Mouse (Mus musculus): ENCODE results near the gene Gtf2ird1. TPM values are rescaled to one million over a fixed set of nuclear protein-coding genes. Genes with fewer than 3 reads are reported as not detected.

Gene Gtf2ird1
- polyA plus RNA-seq, 1 experiment from 2014 or later, result 67.5 TPM

DNA sequence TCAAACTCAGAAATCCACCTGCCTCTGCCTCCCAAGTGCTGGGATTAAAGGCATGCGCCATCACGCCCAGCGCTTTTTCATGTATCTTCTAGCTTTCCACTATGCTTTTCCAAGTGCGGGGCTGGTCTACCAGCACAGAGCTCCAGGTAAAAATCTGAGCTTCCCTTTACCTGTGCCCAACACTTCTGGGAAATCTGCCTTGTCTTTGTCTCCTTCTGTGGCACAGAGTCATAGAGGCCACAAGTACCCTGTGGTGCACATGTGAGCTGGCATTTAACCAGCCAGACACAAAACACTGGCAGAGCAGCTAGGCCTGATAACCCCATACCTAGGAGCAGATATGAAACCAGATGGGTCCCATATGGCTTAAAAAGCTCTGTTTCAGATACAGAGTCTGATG, 36.4 kb upstream of the Gtf2ird1 start:
- ATAC-seq (ENCODE audit: low read depth), result no peak
- peaks cover 8% of the 10 kb centered on the region for H3K4me1 ChIP-seq (replicated peaks; ENCODE audit: control insufficient read depth, insufficient read depth, low read length)
- no peak overlapping the region for H3K27ac ChIP-seq (ENCODE audit: low read length)
- H3K9me3 ChIP-seq (ENCODE audit: control insufficient read depth, low read length), result no peaks in the 10 kb centered on the region
- H3K4me3 ChIP-seq (ENCODE audit: low read length), result no peak overlapping the region
- H3K36me3 ChIP-seq (ENCODE audit: control insufficient read depth, insufficient read depth, low read length), result peaks cover 24% of the 10 kb centered on the region
- H3K4me2 ChIP-seq (ENCODE audit: low read depth, low read length), result no peak overlapping the region
- 92% methylated on average over 4 of the region's 4 CpGs for WGBS
- H3K9ac ChIP-seq (ENCODE audit: low read length), result no peak overlapping the region
- no peaks in the 10 kb centered on the region for H3K27me3 ChIP-seq (ENCODE audit: control insufficient read depth, insufficient read depth, low read depth, low read length)

DNA sequence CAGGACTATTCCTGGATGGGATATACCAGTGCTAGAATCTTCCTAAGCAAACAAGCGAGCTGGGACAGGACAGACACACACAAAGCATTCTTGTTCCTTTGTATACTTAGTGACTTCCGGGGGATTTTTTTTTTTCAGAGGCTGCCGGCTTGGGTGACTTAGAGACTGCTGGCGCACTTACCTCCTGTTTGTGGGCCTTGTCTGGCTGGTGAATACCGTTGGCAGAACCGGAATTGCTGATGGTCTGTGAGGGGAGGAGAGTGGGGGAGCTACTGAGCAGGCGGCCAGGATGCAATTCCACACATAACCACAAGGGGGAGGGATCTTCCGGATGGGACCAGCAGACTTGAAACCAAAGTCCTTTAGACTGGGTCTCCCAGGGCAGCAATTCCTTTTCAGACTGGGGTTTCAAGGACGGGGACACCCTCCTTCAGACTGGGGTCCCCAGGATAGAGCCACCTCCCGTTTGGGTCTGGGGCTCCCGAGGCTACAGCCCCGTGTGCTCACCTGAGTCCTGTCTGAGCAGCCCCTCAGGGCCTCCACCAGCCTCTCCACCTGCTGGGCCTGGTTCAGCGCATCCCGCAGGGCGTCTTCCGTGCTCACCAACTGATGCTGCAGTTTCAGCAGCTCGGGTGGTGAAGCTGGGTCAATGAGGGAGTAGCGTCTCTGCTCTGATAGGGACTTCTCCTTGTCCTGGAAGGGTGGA, 35.3 kb upstream of the Gtf2ird1 start:
- 24% methylated on average over 18 of the region's 18 CpGs for WGBS
- peak overlapping the region; percentile 53; the same call in 1 of the 2 replicates for H3K9ac ChIP-seq (ENCODE audit: low read length)

DNA sequence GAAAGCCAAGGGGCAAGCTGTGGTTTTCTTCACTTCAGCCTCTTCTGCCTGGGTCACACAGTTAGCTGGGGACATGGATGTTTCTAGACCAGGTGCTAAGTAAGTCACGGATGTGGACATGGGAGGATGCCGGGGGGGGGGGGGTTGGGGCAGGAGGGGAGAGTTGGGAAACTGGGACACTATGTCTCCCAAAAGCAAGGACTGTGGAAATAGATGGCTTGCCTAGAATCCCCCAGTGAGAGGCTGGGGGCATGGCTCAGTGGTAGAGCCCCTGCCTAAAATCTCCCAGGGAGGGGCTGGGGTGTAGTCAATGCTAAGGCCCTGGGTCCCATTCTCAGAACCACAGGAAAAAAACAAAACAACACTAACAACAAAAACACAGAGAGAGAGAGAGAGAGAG, 34.7 kb upstream of the Gtf2ird1 start:
- no peak for ATAC-seq (ENCODE audit: low read depth)
- Histone ChIP-seq H3K36me3 (ENCODE audit: control insufficient read depth, insufficient read depth, low read length) (peaks cover 12% of the 10 kb centered on the region), H3K4me2 (ENCODE audit: low read depth, low read length) (no peak overlapping the region), H3K4me1 (replicated peaks; ENCODE audit: control insufficient read depth, insufficient read depth, low read length) (peaks cover 8% of the 10 kb centered on the region), H3K9me3 (ENCODE audit: control insufficient read depth, low read length) (no peaks in the 10 kb centered on the region), H3K27me3 (ENCODE audit: control insufficient read depth, insufficient read depth, low read depth, low read length) (no peaks in the 10 kb centered on the region), H3K9ac (ENCODE audit: low read length) (no peak overlapping the region), H3K27ac (ENCODE audit: low read length) (peak overlapping the region; percentile 84), H3K4me3 (ENCODE audit: low read length) (no peak overlapping the region)
- WGBS, result 80% methylated on average over 2 of the region's 2 CpGs

More for the DNA sequence above, 35.3 kb upstream of the Gtf2ird1 start:
- peak overlapping the region; percentile 22; the same call in 1 of the 2 replicates for H3K4me2 ChIP-seq (ENCODE audit: low read depth, low read length)
- no peaks in the 10 kb centered on the region for H3K9me3 ChIP-seq (ENCODE audit: control insufficient read depth, low read length)
- H3K36me3 ChIP-seq (ENCODE audit: control insufficient read depth, insufficient read depth, low read length), result peaks cover 15% of the 10 kb centered on the region
- no peak overlapping the region for H3K4me3 ChIP-seq (ENCODE audit: low read length)
- peaks cover 8% of the 10 kb centered on the region for H3K4me1 ChIP-seq (replicated peaks; ENCODE audit: control insufficient read depth, insufficient read depth, low read length)
- peak; percentile 56 for ATAC-seq (ENCODE audit: low read depth)
- peak overlapping the region; percentile 84 for H3K27ac ChIP-seq (ENCODE audit: low read length)
- H3K27me3 ChIP-seq (ENCODE audit: control insufficient read depth, insufficient read depth, low read depth, low read length), result no peaks in the 10 kb centered on the region

DNA sequence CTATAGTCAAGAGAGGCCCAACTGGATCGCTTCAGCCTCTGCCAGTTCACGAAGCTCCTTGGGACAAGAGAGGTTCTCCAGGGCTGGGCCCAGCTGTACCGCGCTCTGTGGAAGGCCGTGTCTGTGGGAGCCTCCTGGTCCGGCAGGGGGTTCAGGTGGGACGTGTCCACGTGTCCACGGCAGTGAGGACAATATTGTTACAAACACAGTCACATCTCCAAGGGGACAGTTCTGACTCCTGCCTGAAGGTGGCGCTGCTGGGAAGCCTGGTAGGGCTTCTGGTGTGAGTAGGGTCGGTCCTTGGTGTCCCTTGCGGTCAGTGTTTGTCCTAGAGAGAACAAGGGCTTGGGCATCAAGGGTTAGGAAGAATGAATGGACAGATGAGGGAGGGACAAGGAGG, 33.9 kb upstream of the Gtf2ird1 start:
- no peak overlapping the region for H3K4me3 ChIP-seq (ENCODE audit: low read length)
- H3K9me3 ChIP-seq (ENCODE audit: control insufficient read depth, low read length), result no peaks in the 10 kb centered on the region
- H3K27me3 ChIP-seq (ENCODE audit: control insufficient read depth, insufficient read depth, low read depth, low read length), result no peaks in the 10 kb centered on the region
- no peak overlapping the region for H3K4me2 ChIP-seq (ENCODE audit: low read depth, low read length)
- peaks cover 8% of the 10 kb centered on the region for H3K4me1 ChIP-seq (replicated peaks; ENCODE audit: control insufficient read depth, insufficient read depth, low read length)
- H3K36me3 ChIP-seq (ENCODE audit: control insufficient read depth, insufficient read depth, low read length), result peaks cover 12% of the 10 kb centered on the region
- H3K27ac ChIP-seq (ENCODE audit: low read length), result no peak overlapping the region; the same call in 1 of the 2 replicates
- no peak overlapping the region for H3K9ac ChIP-seq (ENCODE audit: low read length)
- no peak for ATAC-seq (ENCODE audit: low read depth)
- 87% methylated on average over 12 of the region's 12 CpGs for WGBS

DNA sequence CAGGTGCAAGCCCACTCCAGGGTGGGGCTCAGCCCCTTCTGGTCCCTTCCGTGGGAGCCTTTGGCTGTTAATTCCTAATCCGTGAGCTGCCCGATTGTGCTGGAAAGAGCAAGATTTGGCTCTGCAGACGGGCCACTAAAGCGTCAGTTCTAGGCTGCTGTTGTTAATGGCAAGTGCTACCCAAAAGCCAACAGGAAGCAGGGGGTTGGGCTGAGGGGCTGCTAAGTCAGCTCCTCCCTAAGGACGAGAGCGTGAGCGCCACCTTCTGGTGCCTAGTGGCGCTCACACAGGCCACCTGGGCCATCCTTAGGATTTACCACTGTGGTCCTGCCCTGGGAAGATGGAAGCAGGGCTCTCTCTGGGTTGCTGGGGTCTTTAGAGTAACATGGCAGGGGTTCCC, 33.1 kb upstream of the Gtf2ird1 start:
- Histone ChIP-seq H3K36me3 (ENCODE audit: control insufficient read depth, insufficient read depth, low read length) (peaks cover 12% of the 10 kb centered on the region), H3K9ac (ENCODE audit: low read length) (no peak overlapping the region; the same call in 1 of the 2 replicates), H3K4me1 (replicated peaks; ENCODE audit: control insufficient read depth, insufficient read depth, low read length) (peaks cover 8% of the 10 kb centered on the region), H3K4me3 (ENCODE audit: low read length) (no peak overlapping the region), H3K27ac (ENCODE audit: low read length) (no peak overlapping the region), H3K9me3 (ENCODE audit: control insufficient read depth, low read length) (no peaks in the 10 kb centered on the region), H3K27me3 (ENCODE audit: control insufficient read depth, insufficient read depth, low read depth, low read length) (no peaks in the 10 kb centered on the region), H3K4me2 (ENCODE audit: low read depth, low read length) (no peak overlapping the region)
- ATAC-seq (ENCODE audit: low read depth), result no peak
- WGBS, result 38% methylated on average over 9 of the region's 9 CpGs

DNA sequence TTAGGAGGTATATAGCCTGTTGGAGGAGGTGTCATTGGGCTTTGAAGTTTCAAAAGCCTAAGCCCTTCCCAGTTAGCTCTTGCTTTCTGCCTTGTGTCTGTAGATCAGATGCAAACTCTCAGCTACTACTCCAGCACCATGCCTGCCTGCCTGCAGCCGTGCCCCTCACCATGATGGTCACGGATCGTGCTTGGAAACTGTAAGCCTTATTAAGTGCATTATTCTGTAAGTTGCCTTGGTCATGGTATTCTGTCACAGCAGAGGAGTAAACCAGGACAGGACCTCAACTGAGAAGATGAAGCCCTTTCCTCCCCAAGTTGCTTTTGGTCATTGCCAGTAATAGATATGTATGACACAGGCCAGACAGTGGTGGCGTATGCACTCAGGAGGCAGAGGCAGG, 32.1 kb upstream of the Gtf2ird1 start:
- Histone ChIP-seq H3K4me3 (ENCODE audit: low read length) (no peak overlapping the region), H3K9ac (ENCODE audit: low read length) (no peak overlapping the region), H3K4me2 (ENCODE audit: low read depth, low read length) (no peak overlapping the region), H3K27ac (ENCODE audit: low read length) (no peak overlapping the region), H3K36me3 (ENCODE audit: control insufficient read depth, insufficient read depth, low read length) (peaks cover 10% of the 10 kb centered on the region), H3K4me1 (replicated peaks; ENCODE audit: control insufficient read depth, insufficient read depth, low read length) (peaks cover 8% of the 10 kb centered on the region), H3K27me3 (ENCODE audit: control insufficient read depth, insufficient read depth, low read depth, low read length) (no peaks in the 10 kb centered on the region), H3K9me3 (ENCODE audit: control insufficient read depth, low read length) (no peaks in the 10 kb centered on the region)
- WGBS, result 90% methylated on average over 4 of the region's 4 CpGs
- no peak for ATAC-seq (ENCODE audit: low read depth)

DNA sequence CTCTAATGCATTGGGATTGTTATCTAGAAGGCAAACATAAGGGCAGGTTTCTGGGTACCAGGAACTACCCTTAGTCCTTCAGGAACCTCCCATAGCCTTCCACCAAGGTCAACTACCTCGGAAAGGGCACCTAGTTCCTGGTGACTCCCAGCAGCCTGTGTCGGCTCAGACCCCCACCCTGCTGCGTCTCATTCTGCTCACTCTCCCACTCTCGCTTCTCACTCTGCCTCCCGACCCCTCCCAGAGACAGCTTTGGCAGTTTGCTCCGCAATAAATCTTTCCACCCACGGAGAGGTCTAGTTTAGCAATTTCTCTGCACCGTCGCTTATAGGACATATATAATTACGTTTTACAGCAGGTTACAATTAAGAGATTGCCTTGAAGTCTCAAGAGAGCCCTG, 31.5 kb upstream of the Gtf2ird1 start:
- no peak overlapping the region for H3K27ac ChIP-seq (ENCODE audit: low read length)
- peaks cover 10% of the 10 kb centered on the region for H3K36me3 ChIP-seq (ENCODE audit: control insufficient read depth, insufficient read depth, low read length)
- 64% methylated on average over 10 of the region's 10 CpGs for WGBS
- no peak overlapping the region for H3K4me2 ChIP-seq (ENCODE audit: low read depth, low read length)
- peaks cover 8% of the 10 kb centered on the region for H3K4me1 ChIP-seq (replicated peaks; ENCODE audit: control insufficient read depth, insufficient read depth, low read length)
- ATAC-seq (ENCODE audit: low read depth), result no peak
- H3K4me3 ChIP-seq (ENCODE audit: low read length), result no peak overlapping the region
- H3K27me3 ChIP-seq (ENCODE audit: control insufficient read depth, insufficient read depth, low read depth, low read length), result no peaks in the 10 kb centered on the region
- H3K9me3 ChIP-seq (ENCODE audit: control insufficient read depth, low read length), result no peaks in the 10 kb centered on the region
- no peak overlapping the region for H3K9ac ChIP-seq (ENCODE audit: low read length)

DNA sequence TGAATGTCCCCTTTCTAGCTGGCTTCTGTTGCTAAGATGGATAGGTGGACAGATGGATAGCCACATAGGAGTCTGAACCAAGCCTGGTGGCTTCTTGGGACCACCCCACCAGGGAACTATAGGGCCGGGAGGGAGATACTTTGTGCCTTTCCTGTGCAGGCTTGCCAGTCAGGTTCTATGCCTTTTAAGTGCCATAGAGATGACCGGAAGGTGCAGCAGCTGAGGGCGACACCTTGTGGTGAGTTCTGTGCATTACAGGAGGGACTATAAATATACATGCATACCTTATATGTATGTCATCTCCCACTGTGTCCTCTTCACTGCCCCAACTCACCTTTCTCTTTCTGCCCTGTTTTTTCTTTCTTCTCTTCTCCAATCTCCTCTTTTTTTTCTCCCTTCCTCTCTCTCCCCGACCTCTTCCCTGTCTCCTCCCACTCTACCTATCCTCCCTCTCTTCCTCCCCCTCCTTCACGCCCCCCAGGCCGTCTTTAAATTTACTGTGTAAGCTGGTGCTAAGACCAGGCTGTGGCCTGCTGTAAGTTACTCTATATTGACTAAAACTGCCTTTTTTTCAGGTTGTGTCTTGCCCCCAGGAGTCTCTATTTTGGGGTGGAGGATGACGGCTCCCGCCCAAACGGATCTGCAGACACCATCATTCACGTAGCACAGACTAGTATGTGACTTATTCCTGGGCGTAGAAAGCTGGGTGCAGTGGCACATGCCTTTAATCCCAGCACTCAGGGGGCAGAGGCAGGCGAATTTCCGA, 29.6 kb upstream of the Gtf2ird1 start:
- H3K9ac ChIP-seq (ENCODE audit: low read length), result no peak overlapping the region
- H3K4me2 ChIP-seq (ENCODE audit: low read depth, low read length), result no peak overlapping the region
- no peaks in the 10 kb centered on the region; the same call in 1 of the 2 replicates for H3K4me1 ChIP-seq (replicated peaks; ENCODE audit: control insufficient read depth, insufficient read depth, low read length)
- ATAC-seq (ENCODE audit: low read depth), result peak; percentile 62
- H3K9me3 ChIP-seq (ENCODE audit: control insufficient read depth, low read length), result no peaks in the 10 kb centered on the region
- H3K4me3 ChIP-seq (ENCODE audit: low read length), result no peak overlapping the region
- peaks cover 10% of the 10 kb centered on the region for H3K36me3 ChIP-seq (ENCODE audit: control insufficient read depth, insufficient read depth, low read length)
- 56% methylated on average over 13 of the region's 13 CpGs for WGBS
- H3K27me3 ChIP-seq (ENCODE audit: control insufficient read depth, insufficient read depth, low read depth, low read length), result no peaks in the 10 kb centered on the region
- H3K27ac ChIP-seq (ENCODE audit: low read length), result no peak overlapping the region

DNA sequence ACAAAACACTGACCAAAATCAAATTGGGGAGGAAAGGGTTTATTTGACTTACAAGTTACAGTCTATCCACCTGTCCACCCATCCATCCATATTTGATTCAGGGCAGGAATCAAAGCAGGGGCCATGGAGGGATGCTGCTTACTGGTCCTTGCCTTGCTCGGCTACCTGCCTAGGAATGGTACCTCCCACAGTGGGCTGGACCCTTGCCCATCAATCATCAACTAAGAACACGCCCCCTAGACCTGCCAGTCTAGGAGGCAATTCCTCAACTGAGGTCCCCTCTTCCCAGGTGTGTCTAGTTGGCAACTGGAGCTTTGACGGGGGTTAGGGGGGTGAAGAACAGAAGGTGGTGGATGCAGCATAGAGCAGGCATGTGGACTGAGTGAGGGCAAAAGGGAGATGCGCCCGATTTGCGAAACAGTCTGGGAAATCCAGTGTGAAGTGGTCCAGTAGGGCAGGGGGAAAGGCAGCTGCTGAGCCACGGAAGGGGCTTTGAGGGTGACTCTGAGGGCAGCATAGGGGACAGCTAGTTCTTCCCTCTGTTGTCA, 28.7 kb upstream of the Gtf2ird1 start:
- 75% methylated on average over 7 of the region's 7 CpGs for WGBS
- Histone ChIP-seq H3K36me3 (ENCODE audit: control insufficient read depth, insufficient read depth, low read length) (peaks cover 3% of the 10 kb centered on the region), H3K9ac (ENCODE audit: low read length) (no peak overlapping the region), H3K4me2 (ENCODE audit: low read depth, low read length) (no peak overlapping the region), H3K27ac (ENCODE audit: low read length) (no peak overlapping the region), H3K4me1 (replicated peaks; ENCODE audit: control insufficient read depth, insufficient read depth, low read length) (no peaks in the 10 kb centered on the region; the same call in 1 of the 2 replicates), H3K4me3 (ENCODE audit: low read length) (no peak overlapping the region), H3K9me3 (ENCODE audit: control insufficient read depth, low read length) (no peaks in the 10 kb centered on the region), H3K27me3 (ENCODE audit: control insufficient read depth, insufficient read depth, low read depth, low read length) (no peaks in the 10 kb centered on the region)
- no peak for ATAC-seq (ENCODE audit: low read depth)
